Mouse (Mus musculus) intestine, postnatal 0 days (tissue): ENCODE measurements around the gene Pnpla8. TPM values are rescaled to one million over a fixed set of nuclear protein-coding genes. Genes with fewer than 3 reads are reported as not detected.

Source experiments
- ATAC-seq: fragments of 200-750 bp; cut with Nextera tagmentation; 2 replicates; pipeline ENCODE4 v1.8.0; 2017; ENCODE audit warnings: mild to moderate bottlenecking, moderate TSS enrichment, moderate library complexity
- H3K27ac ChIP-seq: fragments of 300-500 bp; sonication (generic); 2 replicates; pipeline ENCODE4 v1.5.1; 2014; ENCODE audit warnings: mild to moderate bottlenecking, low read depth, low read length, moderate library complexity
- H3K27me3 ChIP-seq: fragments of 300-500 bp; sonication (generic); replicated peaks from 2 replicates; pipeline ENCODE4 v1.6.1; 2014; ENCODE audit warnings: low read length, mixed read lengths; ENCODE audit not compliant: control insufficient read depth, insufficient read depth
- H3K36me3 ChIP-seq: fragments of 300-500 bp; sonication (generic); 2 replicates; pipeline ENCODE4 v1.6.1; 2014; ENCODE audit warnings: mild to moderate bottlenecking, moderate library complexity; ENCODE audit not compliant: control insufficient read depth, insufficient read depth
- H3K4me1 ChIP-seq: fragments of 300-500 bp; sonication (generic); replicated peaks from 2 replicates; pipeline ENCODE4 v1.6.1; 2014; ENCODE audit warnings: antibody characterized with exemption, low read length, mixed read lengths; ENCODE audit not compliant: control insufficient read depth, insufficient read depth
- H3K4me2 ChIP-seq: fragments of 300-500 bp; sonication (generic); replicated peaks from 2 replicates; pipeline ENCODE4 v1.6.1; 2014; ENCODE audit warnings: low read depth, mild to moderate bottlenecking, moderate library complexity
- H3K4me3 ChIP-seq: fragments of 300-500 bp; sonication (generic); 2 replicates; pipeline ENCODE4 v1.5.1; 2014; ENCODE audit warnings: low read depth, low read length
- H3K9ac ChIP-seq: fragments of 300-500 bp; sonication (generic); 2 replicates; pipeline ENCODE4 v1.6.1; 2014; ENCODE audit warnings: mild to moderate bottlenecking, low read depth, low read length
- H3K9me3 ChIP-seq: fragments of 300-500 bp; sonication (generic); 2 replicates; pipeline ENCODE4 v1.6.1; 2016; ENCODE audit warnings: mixed run types; ENCODE audit not compliant: control insufficient read depth
- CTCF ChIP-seq: sonication (generic); IDR thresholded peaks from 2 replicates; pipeline ENCODE4 v1.5.1; 2016; ENCODE audit warnings: low read depth, mild to moderate bottlenecking, control low read depth, antibody characterized with exemption, moderate library complexity
- WGBS: fragments of 180-500 bp; shearing (Covaris S2); extraction: QIAGEN DNeasy Blood & Tissue Kit; methylation state at CpG from one replicate; pipeline ENCODE4 v1.1.7; 2014; 5-methylcytosine and 5-hydroxymethylcytosine counted together
- polyA plus RNA-seq: library from polyadenylated mRNA; unstranded; fragments of >200 nt; fragmentation: Nextera tagmentation; extraction: Ambion mirVana; gene quantifications from 2 replicates; pipeline ENCODE4 v1.2.1, GENCODE M21; 2015

Gene Pnpla8
- polyA plus RNA-seq, 1 experiment from 2014 or later, result 55.2 TPM

- H3K4me1 ChIP-seq, result no peaks in the 10 kb centered on the region
- peak within 1 kb of the TSS; percentile 99 for H3K4me3 ChIP-seq
- H3K9ac ChIP-seq, result peak within 1 kb of the TSS; percentile 96
- peak; percentile 89 for TF ChIP-seq CTCF
- no peaks in the 10 kb centered on the region for H3K9me3 ChIP-seq
- peak; percentile 99 for ATAC-seq
- peak within 1 kb of the TSS; percentile 96 for H3K27ac ChIP-seq
- H3K36me3 ChIP-seq, result peaks cover 5% of the 10 kb centered on the region; the same call in 1 of the 2 replicates
- H3K27me3 ChIP-seq, result no peaks in the 10 kb centered on the region
- peak within 1 kb of the TSS; percentile 83 for H3K4me2 ChIP-seq
- WGBS, result under 1% methylated on average over 77 of the region's 77 CpGs
Observed at GRCm38 (mm10) chr12:44209824-44210752, 11.1 kb upstream of the Pnpla8 start, which contains the start of gene Dnajb9. TSS of gene Dnajb9 (minus strand) at chr12:44210326.

- H3K4me1 ChIP-seq, result no peaks in the 10 kb centered on the region
- H3K27me3 ChIP-seq, result no peaks in the 10 kb centered on the region
- no peak overlapping the region for H3K4me3 ChIP-seq
- no peak for ATAC-seq
- 89% methylated on average over 3 of the region's 3 CpGs for whole genome bisulfite sequencing
- no peaks in the 10 kb centered on the region for H3K9me3 ChIP-seq
- no peak overlapping the region for H3K4me2 ChIP-seq
- no peak overlapping the region for H3K9ac ChIP-seq
- no peaks in the 10 kb centered on the region for H3K36me3 ChIP-seq
- TF ChIP-seq CTCF, result no peak
- no peak overlapping the region for H3K27ac ChIP-seq
Observed at GRCm38 (mm10) chr12:44211555-44211954, 9.6 kb upstream of the Pnpla8 start.

- Histone ChIP-seq H3K36me3 (no peaks in the 10 kb centered on the region), H3K4me1 (no peaks in the 10 kb centered on the region), H3K27me3 (no peaks in the 10 kb centered on the region), H3K9me3 (no peaks in the 10 kb centered on the region), H3K27ac (no peak overlapping the region), H3K4me3 (peak overlapping the region; percentile 62), H3K4me2 (peak overlapping the region; percentile 91), H3K9ac (peak overlapping the region; percentile 59)
- 4% methylated on average over 78 of the region's 89 CpGs for WGBS
- TF ChIP-seq CTCF, result no peak
- no peak for ATAC-seq
Observed at GRCm38 (mm10) chr12:44221651-44222356, 634 bp downstream of the Pnpla8 start.

GRCm38 (mm10) chr12:44223044-44223443 is 1.9 kb downstream of the Pnpla8 start:
- H3K9me3 ChIP-seq, result no peaks in the 10 kb centered on the region
- H3K27me3 ChIP-seq, result no peaks in the 10 kb centered on the region
- TF ChIP-seq CTCF, result no peak
- WGBS, result 75% methylated on average over 3 of the region's 3 CpGs
- no peaks in the 10 kb centered on the region for H3K36me3 ChIP-seq
- H3K9ac ChIP-seq, result no peak overlapping the region
- no peak overlapping the region for H3K4me2 ChIP-seq
- no peaks in the 10 kb centered on the region for H3K4me1 ChIP-seq
- no peak for ATAC-seq
- no peak overlapping the region for H3K27ac ChIP-seq
- no peak overlapping the region for H3K4me3 ChIP-seq

GRCm38 (mm10) chr12:44224650-44225049 is 3.5 kb downstream of the Pnpla8 start:
- no peak for TF ChIP-seq CTCF
- no peak for ATAC-seq
- Histone ChIP-seq H3K27me3 (no peaks in the 10 kb centered on the region), H3K9ac (no peak overlapping the region), H3K36me3 (no peaks in the 10 kb centered on the region), H3K27ac (no peak overlapping the region), H3K4me3 (no peak overlapping the region), H3K9me3 (no peaks in the 10 kb centered on the region), H3K4me1 (no peaks in the 10 kb centered on the region), H3K4me2 (no peak overlapping the region)
- 72% methylated on average over 3 of the region's 3 CpGs for WGBS

- H3K27ac ChIP-seq, result no peak overlapping the region
- no peak overlapping the region for H3K9ac ChIP-seq
- no peaks in the 10 kb centered on the region for H3K4me1 ChIP-seq
- H3K4me3 ChIP-seq, result no peak overlapping the region
- ATAC-seq, result no peak
- TF ChIP-seq CTCF, result no peak
- 66% methylated on average over 7 of the region's 7 CpGs for WGBS
- H3K27me3 ChIP-seq, result no peaks in the 10 kb centered on the region
- no peaks in the 10 kb centered on the region for H3K9me3 ChIP-seq
- no peaks in the 10 kb centered on the region for H3K36me3 ChIP-seq
- H3K4me2 ChIP-seq, result no peak overlapping the region
Observed at GRCm38 (mm10) chr12:44241090-44241489, 19.9 kb downstream of the Pnpla8 start.
